Mouse (Mus musculus): ENCODE measurements at regions not wholly inside any gene's neighbourhood (a gene's known extent, or its start where the extent isn't known, plus 50 kb on each side); places are given as distances from the start of the nearest gene placed in this dataset.

- no peak for ATAC-seq (ENCODE audit: low FRiP score, low read depth)
- 90% methylated on average over 5 of the region's 5 CpGs for whole genome bisulfite sequencing
- peaks cover 9% of the 10 kb centered on the region; the same call in 1 of the 2 replicates for H3K4me1 ChIP-seq
Observed at GRCm38 (mm10) chr4:95207783-95208182, 155.8 kb upstream of the Jun start.

GRCm38 (mm10) chr4:95208827-95209226, 156.8 kb upstream of the Jun start:
- WGBS, result 72% methylated on average over 7 of the region's 7 CpGs

More at GRCm38 (mm10) chr4:95207783-95208182, 155.8 kb upstream of the Jun start:
- Histone ChIP-seq H3K9ac (no peak overlapping the region), H3K27ac (no peak overlapping the region), H3K9me3 (no peaks in the 10 kb centered on the region), H3K4me3 (no peak overlapping the region), H3K36me3 (no peaks in the 10 kb centered on the region), H3K27me3 (no peaks in the 10 kb centered on the region), H3K4me2 (replicated peaks) (no peak overlapping the region)

GRCm38 (mm10) chr4:95209322-95210119, 157.5 kb upstream of the Jun start:
- Histone ChIP-seq H3K4me3 (no peak overlapping the region), H3K36me3 (no peaks in the 10 kb centered on the region), H3K9ac (no peak overlapping the region), H3K27ac (no peak overlapping the region), H3K9me3 (no peaks in the 10 kb centered on the region), H3K27me3 (no peaks in the 10 kb centered on the region), H3K4me2 (replicated peaks) (no peak overlapping the region), H3K4me1 (peaks cover 9% of the 10 kb centered on the region; the same call in 1 of the 2 replicates)
- ATAC-seq (ENCODE audit: low FRiP score, low read depth), result no peak
- 80% methylated on average over 3 of the region's 3 CpGs for WGBS

More at GRCm38 (mm10) chr4:95208827-95209226, 156.8 kb upstream of the Jun start:
- Histone ChIP-seq H3K36me3 (no peaks in the 10 kb centered on the region), H3K9me3 (no peaks in the 10 kb centered on the region), H3K9ac (no peak overlapping the region), H3K4me1 (peaks cover 9% of the 10 kb centered on the region; the same call in 1 of the 2 replicates), H3K27ac (no peak overlapping the region), H3K4me3 (no peak overlapping the region), H3K4me2 (replicated peaks) (no peak overlapping the region), H3K27me3 (no peaks in the 10 kb centered on the region)
- no peak for ATAC-seq (ENCODE audit: low FRiP score, low read depth)

GRCm38 (mm10) chr4:95212561-95212960, 160.5 kb upstream of the Jun start:
- WGBS, result 89% methylated on average over 2 of the region's 2 CpGs
- Histone ChIP-seq H3K4me1 (peaks cover 9% of the 10 kb centered on the region; the same call in 1 of the 2 replicates), H3K4me3 (no peak overlapping the region), H3K27me3 (no peaks in the 10 kb centered on the region), H3K9me3 (no peaks in the 10 kb centered on the region), H3K4me2 (replicated peaks) (no peak overlapping the region), H3K27ac (no peak overlapping the region), H3K36me3 (no peaks in the 10 kb centered on the region), H3K9ac (no peak overlapping the region)
- ATAC-seq (ENCODE audit: low FRiP score, low read depth), result no peak

GRCm38 (mm10) chr4:95213026-95213425, 161.0 kb upstream of the Jun start:
- no peaks in the 10 kb centered on the region for H3K27me3 ChIP-seq
- no peak overlapping the region for H3K4me2 ChIP-seq (replicated peaks)
- no peaks in the 10 kb centered on the region for H3K9me3 ChIP-seq
- H3K27ac ChIP-seq, result no peak overlapping the region
- 84% methylated on average over 3 of the region's 3 CpGs for WGBS
- H3K4me1 ChIP-seq, result peaks cover 9% of the 10 kb centered on the region; the same call in 1 of the 2 replicates
- H3K4me3 ChIP-seq, result no peak overlapping the region
- no peak for ATAC-seq (ENCODE audit: low FRiP score, low read depth)
- H3K9ac ChIP-seq, result no peak overlapping the region
- no peaks in the 10 kb centered on the region for H3K36me3 ChIP-seq

- Histone ChIP-seq H3K27ac (no peak overlapping the region), H3K4me2 (replicated peaks) (no peak overlapping the region), H3K36me3 (no peaks in the 10 kb centered on the region), H3K9me3 (no peaks in the 10 kb centered on the region), H3K9ac (no peak overlapping the region), H3K27me3 (no peaks in the 10 kb centered on the region), H3K4me3 (no peak overlapping the region), H3K4me1 (peaks cover 3% of the 10 kb centered on the region; the same call in 1 of the 2 replicates)
- no peak for ATAC-seq (ENCODE audit: low FRiP score, low read depth)
- 97% methylated on average over 2 of the region's 2 CpGs for WGBS
Observed at GRCm38 (mm10) chr4:95214026-95214425, 162.0 kb upstream of the Jun start.

- no peak for ATAC-seq (ENCODE audit: low FRiP score, low read depth)
- 85% methylated on average over 7 of the region's 7 CpGs for WGBS
Observed at GRCm38 (mm10) chr4:95215187-95215586, 163.2 kb upstream of the Jun start.

GRCm38 (mm10) chr4:95230461-95230860, 178.4 kb upstream of the Jun start:
- no peak overlapping the region for H3K9ac ChIP-seq
- 79% methylated on average over 1 of the region's 1 CpGs for WGBS
- no peaks in the 10 kb centered on the region for H3K36me3 ChIP-seq
- H3K4me3 ChIP-seq, result no peak overlapping the region
- no peaks in the 10 kb centered on the region for H3K27me3 ChIP-seq
- H3K4me2 ChIP-seq (replicated peaks), result no peak overlapping the region
- H3K27ac ChIP-seq, result no peak overlapping the region
- no peaks in the 10 kb centered on the region for H3K9me3 ChIP-seq
- no peak for ATAC-seq (ENCODE audit: low FRiP score, low read depth)
- H3K4me1 ChIP-seq, result no peaks in the 10 kb centered on the region

More at GRCm38 (mm10) chr4:95215187-95215586, 163.2 kb upstream of the Jun start:
- Histone ChIP-seq H3K9ac (no peak overlapping the region), H3K27ac (no peak overlapping the region), H3K4me1 (no peaks in the 10 kb centered on the region), H3K27me3 (no peaks in the 10 kb centered on the region), H3K9me3 (no peaks in the 10 kb centered on the region), H3K36me3 (no peaks in the 10 kb centered on the region), H3K4me2 (replicated peaks) (no peak overlapping the region), H3K4me3 (no peak overlapping the region)

GRCm38 (mm10) chr4:95233034-95233433, 181.0 kb upstream of the Jun start:
- H3K36me3 ChIP-seq, result no peaks in the 10 kb centered on the region
- H3K27ac ChIP-seq, result no peak overlapping the region
- H3K9me3 ChIP-seq, result no peaks in the 10 kb centered on the region
- ATAC-seq (ENCODE audit: low FRiP score, low read depth), result no peak
- H3K4me1 ChIP-seq, result no peaks in the 10 kb centered on the region
- H3K4me2 ChIP-seq (replicated peaks), result no peak overlapping the region
- no peaks in the 10 kb centered on the region for H3K27me3 ChIP-seq
- no peak overlapping the region for H3K9ac ChIP-seq
- H3K4me3 ChIP-seq, result no peak overlapping the region

GRCm38 (mm10) chr4:95234030-95234555, 182.1 kb upstream of the Jun start:
- H3K27ac ChIP-seq, result no peak overlapping the region
- no peak overlapping the region for H3K4me2 ChIP-seq (replicated peaks)
- no peaks in the 10 kb centered on the region for H3K9me3 ChIP-seq
- H3K27me3 ChIP-seq, result no peaks in the 10 kb centered on the region
- ATAC-seq (ENCODE audit: low FRiP score, low read depth), result no peak
- H3K9ac ChIP-seq, result no peak overlapping the region
- no peak overlapping the region for H3K4me3 ChIP-seq
- no peaks in the 10 kb centered on the region for H3K4me1 ChIP-seq
- no peaks in the 10 kb centered on the region for H3K36me3 ChIP-seq
- 72% methylated on average over 2 of the region's 2 CpGs for WGBS

GRCm38 (mm10) chr4:95247977-95248376, 196.0 kb upstream of the Jun start:
- Histone ChIP-seq H3K27me3 (no peaks in the 10 kb centered on the region), H3K9ac (no peak overlapping the region), H3K4me3 (no peak overlapping the region), H3K4me1 (peaks cover 15% of the 10 kb centered on the region), H3K9me3 (no peaks in the 10 kb centered on the region), H3K36me3 (no peaks in the 10 kb centered on the region), H3K4me2 (replicated peaks) (no peak overlapping the region), H3K27ac (no peak overlapping the region)
- 62% methylated on average over 1 of the region's 1 CpGs for WGBS
- no peak for ATAC-seq (ENCODE audit: low FRiP score, low read depth)

GRCm38 (mm10) chr4:95249031-95249430, 197.0 kb upstream of the Jun start:
- Histone ChIP-seq H3K36me3 (no peaks in the 10 kb centered on the region), H3K9me3 (no peaks in the 10 kb centered on the region), H3K4me1 (peaks cover 15% of the 10 kb centered on the region), H3K9ac (no peak overlapping the region), H3K27me3 (no peaks in the 10 kb centered on the region), H3K27ac (no peak overlapping the region), H3K4me3 (no peak overlapping the region), H3K4me2 (replicated peaks) (no peak overlapping the region)
- WGBS, result 86% methylated on average over 4 of the region's 4 CpGs
- no peak for ATAC-seq (ENCODE audit: low FRiP score, low read depth)

Measured in limb, embryonic 13.5 days (tissue).